Mouse (Mus musculus) liver, embryonic 12.5 days (tissue): ENCODE measurements around the gene Thnsl1. TPM values are rescaled to one million over a fixed set of nuclear protein-coding genes. Genes with fewer than 3 reads are reported as not detected.
"Not testable (repeated sequence)": the region's sequence is repeated elsewhere in the genome, so short reads cannot be mapped to it uniquely, and the experiment has no call there.

ENCODE experiments used
- ATAC-seq: fragments of 200-750 bp; cut with Nextera tagmentation; 2 replicates; pipeline ENCODE4 v1.8.0; 2017; ENCODE audit warnings: moderate number of reproducible peaks, mild to moderate bottlenecking, moderate library complexity
- H3K27ac ChIP-seq: fragments of 300-500 bp; sonication (generic); 2 replicates; pipeline ENCODE4 v1.5.1; 2016; ENCODE audit warnings: mild to moderate bottlenecking
- H3K27me3 ChIP-seq: fragments of 300-500 bp; sonication (generic); replicated peaks from 2 replicates; pipeline ENCODE4 v1.6.1; 2016; ENCODE audit warnings: mild to moderate bottlenecking, moderate library complexity
- H3K36me3 ChIP-seq: fragments of 300-500 bp; sonication (generic); 2 replicates; pipeline ENCODE4 v1.6.1; 2016; ENCODE audit warnings: mild to moderate bottlenecking, moderate library complexity
- H3K4me1 ChIP-seq: fragments of 300-500 bp; sonication (generic); 2 replicates; pipeline ENCODE4 v1.6.1; 2016
- H3K4me2 ChIP-seq: fragments of 300-500 bp; sonication (generic); 2 replicates; pipeline ENCODE4 v1.6.1; 2016; ENCODE audit warnings: mild to moderate bottlenecking, moderate library complexity
- H3K4me3 ChIP-seq: fragments of 300-500 bp; sonication (generic); 2 replicates; pipeline ENCODE4 v1.5.1; 2016; ENCODE audit warnings: mild to moderate bottlenecking, moderate library complexity
- H3K9ac ChIP-seq: fragments of 300-500 bp; sonication (generic); 2 replicates; pipeline ENCODE4 v1.6.1; 2016; ENCODE audit warnings: mild to moderate bottlenecking, moderate library complexity
- H3K9me3 ChIP-seq: fragments of 300-500 bp; sonication (generic); replicated peaks from 2 replicates; pipeline ENCODE4 v1.6.1; 2016; ENCODE audit warnings: mild to moderate bottlenecking, moderate library complexity
- WGBS: fragments of 180-500 bp; shearing (Covaris S2); methylation state at CpG from one replicate; pipeline ENCODE4 v1.1.7; 2016; ENCODE audit not compliant: insufficient replicate concordance; 5-methylcytosine and 5-hydroxymethylcytosine counted together
- polyA plus RNA-seq: library from polyadenylated mRNA; unstranded; fragments of >200 nt; fragmentation: Nextera tagmentation; extraction: Ambion mirVana; gene quantifications from 2 replicates; pipeline ENCODE4 v1.2.1, GENCODE M21; 2016

Gene Thnsl1
- polyA plus RNA-seq, 1 experiment from 2014 or later, result 3.1 TPM

DNA sequence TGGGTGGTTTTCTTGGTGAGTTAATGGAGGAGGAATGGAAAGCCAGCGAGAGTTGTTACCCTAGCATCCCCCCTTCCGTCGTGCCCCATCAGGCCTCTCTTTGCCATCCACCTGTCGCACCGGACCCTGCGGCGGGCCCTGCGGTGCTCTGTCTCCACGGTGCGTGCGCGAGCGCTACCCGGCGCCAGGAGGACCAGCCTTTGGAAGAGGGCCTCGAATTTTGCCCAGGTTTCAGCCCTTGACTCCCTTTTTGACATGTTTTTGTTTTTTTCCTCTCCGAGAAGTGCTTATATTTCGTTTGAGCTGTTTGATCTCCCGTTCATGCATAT is 271 bp downstream of the Thnsl1 start:
- H3K36me3 ChIP-seq, result no peaks in the 10 kb centered on the region

DNA sequence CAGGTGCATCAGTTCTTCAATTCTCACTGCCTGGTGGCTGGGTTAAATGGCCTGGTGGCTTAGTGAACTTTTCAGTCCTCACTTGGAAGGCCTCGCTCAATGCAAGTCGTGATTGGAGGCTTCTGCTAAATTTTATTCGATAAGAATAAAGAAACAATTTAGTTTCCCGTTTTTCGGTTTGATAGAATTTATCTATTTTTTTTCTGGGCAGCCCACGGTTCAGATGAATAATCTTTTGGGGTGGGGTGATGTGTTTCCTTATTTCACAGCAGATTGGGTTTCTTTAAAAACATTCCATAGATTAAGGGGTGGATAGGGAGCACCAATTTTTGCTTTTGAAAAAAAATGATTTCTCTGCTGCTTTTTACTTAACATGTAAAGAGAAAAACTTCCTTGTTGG is 754 bp downstream of the Thnsl1 start:
- WGBS, result 32% methylated on average over 6 of the region's 6 CpGs
- Histone ChIP-seq H3K9ac (peak overlapping the region; percentile 72), H3K27ac (no peak overlapping the region; the same call in 1 of the 2 replicates), H3K4me2 (peak overlapping the region; percentile 84), H3K9me3 (no peaks in the 10 kb centered on the region), H3K36me3 (no peaks in the 10 kb centered on the region), H3K27me3 (no peaks in the 10 kb centered on the region; the same call in 1 of the 2 replicates), H3K4me3 (peak overlapping the region; percentile 70), H3K4me1 (peaks cover 12% of the 10 kb centered on the region)
- no peak for ATAC-seq

More for the DNA sequence above, 271 bp downstream of the Thnsl1 start:
- ATAC-seq, result peak; percentile 92
- Histone ChIP-seq H3K4me3 (peak overlapping the region; percentile 70), H3K27ac (peak overlapping the region; percentile 41), H3K9ac (peak overlapping the region; percentile 72), H3K9me3 (no peaks in the 10 kb centered on the region), H3K27me3 (no peaks in the 10 kb centered on the region; the same call in 1 of the 2 replicates), H3K4me2 (peak overlapping the region; percentile 84), H3K4me1 (peaks cover 12% of the 10 kb centered on the region)
- WGBS, result under 1% methylated on average over 19 of the region's 19 CpGs

DNA sequence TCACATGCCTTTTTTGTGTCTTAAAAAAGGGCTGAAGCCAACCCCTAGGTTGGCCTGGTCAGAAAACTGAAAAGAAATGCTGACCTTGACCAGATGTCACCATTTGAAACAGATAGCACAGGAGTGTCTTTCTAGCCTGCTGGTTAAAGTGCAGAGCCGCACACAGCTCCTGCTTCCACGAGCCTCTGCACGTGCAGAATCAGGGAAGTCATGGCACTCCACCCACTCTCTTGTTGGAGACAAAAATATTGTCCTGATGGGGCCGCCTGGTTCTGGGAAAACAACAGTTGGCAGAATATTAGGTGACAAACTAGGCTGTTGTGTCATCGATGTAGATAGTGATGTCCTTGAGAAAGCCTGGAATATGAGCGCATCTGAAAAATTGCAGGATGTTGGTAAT is 5.8 kb downstream of the Thnsl1 start:
- no peak overlapping the region for H3K9ac ChIP-seq
- H3K27me3 ChIP-seq, result no peaks in the 10 kb centered on the region
- H3K27ac ChIP-seq, result no peak overlapping the region
- H3K4me3 ChIP-seq, result no peak overlapping the region
- H3K4me1 ChIP-seq, result 0 out of 2 replicates have a peak, but pooled peaks cover under 1% of the 10 kb centered on the region
- H3K36me3 ChIP-seq, result no peaks in the 10 kb centered on the region
- 72% methylated on average over 6 of the region's 6 CpGs for whole genome bisulfite sequencing
- H3K9me3 ChIP-seq, result no peaks in the 10 kb centered on the region
- no peak overlapping the region for H3K4me2 ChIP-seq
- ATAC-seq, result no peak

DNA sequence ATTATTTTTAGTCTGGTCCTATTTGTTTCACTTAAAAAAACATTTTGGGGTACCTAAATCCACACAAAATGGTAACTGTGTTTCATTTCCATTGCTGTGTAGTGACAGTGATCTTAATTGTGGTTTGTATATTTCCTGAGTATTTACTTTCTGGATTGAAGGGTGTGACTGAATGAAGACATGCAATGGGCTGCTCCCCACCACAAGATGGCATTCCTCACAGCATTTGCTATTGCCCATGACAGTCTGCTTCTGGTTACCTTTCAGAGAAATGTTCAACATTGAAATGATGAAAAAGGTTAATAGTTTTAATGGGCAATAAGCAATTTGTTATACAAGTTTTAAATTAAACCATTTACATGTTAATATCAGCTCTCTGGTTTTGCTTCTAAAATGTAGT is 8.8 kb downstream of the Thnsl1 start:
- H3K9me3 ChIP-seq, result no peaks in the 10 kb centered on the region
- H3K27ac ChIP-seq, result no peak overlapping the region
- no peaks in the 10 kb centered on the region for H3K4me1 ChIP-seq
- no peaks in the 10 kb centered on the region for H3K36me3 ChIP-seq
- no peak overlapping the region for H3K4me2 ChIP-seq
- no peak overlapping the region for H3K4me3 ChIP-seq
- no peak for ATAC-seq
- H3K27me3 ChIP-seq, result no peaks in the 10 kb centered on the region
- H3K9ac ChIP-seq, result no peak overlapping the region

DNA sequence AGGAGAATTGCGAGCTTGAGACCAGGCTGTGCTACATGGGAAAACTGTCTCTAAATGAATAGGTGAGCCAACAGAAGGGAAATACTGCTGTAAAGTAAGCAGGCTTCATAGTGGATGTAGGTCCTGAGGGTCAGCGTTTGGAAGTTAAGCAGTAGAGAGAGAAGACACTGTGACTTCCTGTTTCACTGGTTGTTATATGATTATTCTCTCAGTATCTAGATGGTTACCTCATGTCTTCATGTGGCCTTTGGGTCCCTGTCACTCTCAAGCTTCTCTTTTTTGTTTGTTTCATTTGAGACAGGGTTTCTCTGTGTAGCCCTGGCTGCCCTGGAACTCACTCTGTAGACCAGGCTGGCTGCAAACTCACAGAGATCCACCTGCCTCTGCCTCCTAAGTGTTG is 9.8 kb downstream of the Thnsl1 start:
- Histone ChIP-seq H3K4me1 (no peaks in the 10 kb centered on the region), H3K4me2 (no peak overlapping the region), H3K4me3 (no peak overlapping the region), H3K9me3 (no peaks in the 10 kb centered on the region), H3K9ac (no peak overlapping the region), H3K36me3 (no peaks in the 10 kb centered on the region), H3K27ac (no peak overlapping the region), H3K27me3 (no peaks in the 10 kb centered on the region)
- ATAC-seq, result no peak
- WGBS, result 67% methylated on average over 2 of the region's 2 CpGs

DNA sequence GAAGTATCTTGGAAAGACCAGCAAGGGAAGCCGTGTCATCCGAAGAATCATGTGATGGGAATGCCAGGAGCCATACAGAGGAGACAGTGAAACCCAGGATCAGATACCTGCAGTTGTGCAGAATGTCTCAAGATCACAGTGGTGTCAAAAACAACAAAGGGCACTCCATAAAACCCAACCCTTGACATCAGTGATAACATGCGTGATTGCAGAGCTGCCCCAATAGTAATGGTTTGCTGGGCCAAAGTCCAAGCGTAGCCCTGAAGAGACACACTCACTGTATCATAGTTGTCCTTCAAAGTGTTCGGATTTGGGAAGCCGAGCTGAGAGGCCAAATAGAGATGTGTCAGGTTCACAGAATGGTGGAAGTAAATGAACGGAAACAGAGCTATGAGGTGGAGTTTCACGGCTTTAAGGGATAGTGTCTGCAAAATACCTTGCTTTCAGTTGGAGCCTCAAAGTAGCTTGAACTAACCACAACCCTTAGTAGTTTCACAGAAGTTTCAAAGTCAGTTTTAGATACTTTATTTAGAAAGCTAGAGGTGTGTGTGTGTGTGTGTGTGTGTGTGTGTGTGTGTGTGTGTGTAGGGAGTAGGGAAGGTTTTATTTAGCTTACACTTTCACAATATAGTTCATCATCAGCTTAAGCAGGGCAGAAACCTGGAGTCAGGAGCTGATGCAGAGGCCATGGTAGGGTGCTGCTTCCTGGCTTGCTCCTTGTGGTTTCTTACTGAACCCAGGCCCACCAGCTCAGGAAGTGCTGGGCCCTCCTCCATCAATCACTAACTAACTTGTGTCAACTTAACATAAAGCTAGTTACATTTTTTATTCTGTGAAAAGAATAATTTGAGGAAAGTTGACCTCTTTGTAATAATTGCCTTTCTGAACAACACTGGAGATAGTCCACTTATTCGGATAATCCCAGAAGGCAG is 17.2 kb downstream of the Thnsl1 start:
- H3K27ac ChIP-seq, result no peak overlapping the region
- H3K4me2 ChIP-seq, result no peak overlapping the region
- WGBS, result 47% methylated on average over 9 of the region's 9 CpGs
- no peaks in the 10 kb centered on the region for H3K36me3 ChIP-seq
- H3K4me1 ChIP-seq, result no peaks in the 10 kb centered on the region
- no peaks in the 10 kb centered on the region for H3K9me3 ChIP-seq
- H3K9ac ChIP-seq, result no peak overlapping the region
- H3K27me3 ChIP-seq, result no peaks in the 10 kb centered on the region
- 0 out of 2 replicates have a peak, but pooled peaks have one; percentile 21 for ATAC-seq
- no peak overlapping the region for H3K4me3 ChIP-seq

DNA sequence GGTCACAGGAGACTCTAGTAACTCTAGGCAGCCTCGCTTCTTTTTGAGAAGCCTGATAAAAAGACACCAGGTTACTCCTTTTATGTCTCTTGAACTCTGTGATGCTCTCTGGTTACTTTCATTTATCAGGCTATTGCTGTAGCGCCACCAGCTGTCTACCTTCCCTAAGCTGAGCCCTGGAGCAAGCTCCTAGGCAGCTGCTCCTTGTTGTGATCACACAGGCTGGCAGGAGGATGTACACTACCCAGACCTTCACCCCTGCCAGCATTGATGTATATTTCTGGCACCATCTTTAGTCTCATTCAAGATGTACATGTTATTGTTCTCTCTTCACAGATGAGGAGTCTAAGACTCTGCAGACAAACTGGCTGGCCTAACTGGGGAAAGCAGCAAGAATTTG is 24.8 kb downstream of the Thnsl1 start:
- Histone ChIP-seq H3K27ac (no peak overlapping the region), H3K4me1 (peaks cover 17% of the 10 kb centered on the region), H3K27me3 (no peaks in the 10 kb centered on the region), H3K4me3 (no peak overlapping the region), H3K9ac (no peak overlapping the region), H3K36me3 (no peaks in the 10 kb centered on the region), H3K9me3 (no peaks in the 10 kb centered on the region), H3K4me2 (no peak overlapping the region)
- ATAC-seq, result no peak
- 38% methylated on average over 2 of the region's 2 CpGs for WGBS

DNA sequence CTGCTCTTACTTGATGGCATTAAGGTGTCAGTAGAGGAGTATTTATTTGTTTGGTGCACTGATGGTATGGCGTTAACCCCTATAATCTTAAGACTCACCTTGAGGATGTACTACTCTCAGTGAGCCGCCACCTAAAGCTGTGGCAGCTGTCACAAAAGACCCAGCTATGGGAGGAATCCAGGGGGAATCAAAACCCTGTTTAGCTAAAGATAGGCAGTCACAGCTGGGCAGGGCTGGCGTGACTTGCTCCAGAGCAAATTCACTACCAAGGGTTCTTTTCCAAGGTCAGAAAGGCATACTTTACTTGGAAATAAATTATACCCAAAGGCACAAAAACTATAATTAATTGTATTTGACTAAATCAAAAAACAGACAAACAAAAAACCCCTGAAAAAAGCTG is 25.6 kb downstream of the Thnsl1 start:
- Histone ChIP-seq H3K9ac (no peak overlapping the region), H3K4me2 (no peak overlapping the region), H3K9me3 (no peaks in the 10 kb centered on the region), H3K27ac (no peak overlapping the region), H3K4me1 (peaks cover 26% of the 10 kb centered on the region), H3K27me3 (no peaks in the 10 kb centered on the region), H3K4me3 (no peak overlapping the region), H3K36me3 (no peaks in the 10 kb centered on the region)
- no peak for ATAC-seq
- WGBS, result 70% methylated on average over 3 of the region's 3 CpGs

DNA sequence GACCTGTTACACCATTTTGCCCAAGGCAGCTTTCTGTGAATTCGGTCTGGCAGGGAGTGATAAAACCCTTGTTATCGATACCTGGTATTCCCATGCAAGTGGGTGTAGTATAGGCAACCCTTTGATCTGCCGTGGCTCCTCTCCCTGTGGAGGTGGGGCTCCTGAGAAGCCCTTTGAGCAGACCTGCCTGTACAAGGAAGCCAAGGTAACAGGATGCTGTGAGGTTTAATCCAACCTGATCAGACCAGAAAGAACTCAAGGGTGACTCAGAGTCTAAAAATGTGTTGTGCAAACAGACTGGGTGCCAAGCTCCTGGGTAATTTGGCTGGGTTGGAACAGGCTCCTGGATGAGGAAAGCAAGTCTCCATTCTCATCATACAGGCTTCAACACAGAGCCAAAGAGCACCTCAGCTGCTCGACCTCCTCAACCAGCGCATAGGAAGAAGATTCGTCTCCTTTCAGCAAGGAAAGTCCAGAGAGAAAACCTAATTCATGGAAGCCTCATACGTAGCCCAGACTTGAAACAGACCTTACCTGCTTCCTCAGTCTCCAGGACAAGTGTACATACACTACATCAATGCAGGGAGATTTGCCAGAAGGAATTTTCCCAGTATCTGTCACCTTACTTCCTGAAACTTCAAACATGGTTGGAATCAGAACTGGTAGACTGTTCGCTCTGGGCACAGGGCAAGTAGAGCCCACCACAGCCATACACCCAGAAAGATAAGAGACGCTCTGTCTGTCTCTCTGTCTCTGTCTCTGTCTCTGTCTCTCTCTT is 29.5 kb downstream of the Thnsl1 start:
- H3K4me3 ChIP-seq, result no peak overlapping the region
- H3K27ac ChIP-seq, result 0 out of 2 replicates have a peak overlapping the region, but pooled peaks have one; percentile 59
- no peaks in the 10 kb centered on the region for H3K9me3 ChIP-seq
- peak overlapping the region; percentile 17 for H3K4me2 ChIP-seq
- H3K4me1 ChIP-seq, result peaks cover 37% of the 10 kb centered on the region
- no peaks in the 10 kb centered on the region for H3K36me3 ChIP-seq
- peak; percentile 87 for ATAC-seq
- WGBS, result 57% methylated on average over 9 of the region's 9 CpGs
- H3K27me3 ChIP-seq, result no peaks in the 10 kb centered on the region
- H3K9ac ChIP-seq, result no peak overlapping the region

DNA sequence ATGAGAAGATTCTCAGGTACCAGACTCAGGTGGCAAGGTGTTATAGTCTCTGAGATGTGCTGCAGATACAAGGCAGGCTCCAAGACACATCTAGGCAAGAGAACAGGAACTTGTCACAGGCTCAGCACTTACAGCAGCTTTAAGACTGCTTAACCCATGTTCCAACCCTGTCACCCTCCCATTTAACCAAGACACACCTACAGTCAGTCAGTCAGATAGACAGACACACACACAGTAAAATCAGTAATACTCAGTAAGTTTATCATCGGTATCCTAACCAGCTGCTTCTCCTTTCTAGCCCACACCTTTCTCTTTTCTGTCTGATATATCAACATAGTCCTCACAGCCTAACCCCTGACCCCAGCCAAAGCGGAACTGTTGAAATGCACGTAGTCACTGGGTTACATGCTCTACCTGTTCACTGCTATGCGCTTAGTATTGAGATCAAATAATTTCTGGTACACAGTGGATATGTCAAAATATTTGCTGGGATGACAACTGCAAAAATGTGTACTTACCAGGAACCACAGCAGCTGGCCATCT is 30.4 kb downstream of the Thnsl1 start:
- ATAC-seq, result peak; percentile 70
- H3K4me3 ChIP-seq, result no peak overlapping the region
- no peaks in the 10 kb centered on the region for H3K9me3 ChIP-seq
- H3K4me2 ChIP-seq, result peak overlapping the region; percentile 17; the same call in 1 of the 2 replicates
- no peaks in the 10 kb centered on the region for H3K36me3 ChIP-seq
- no peak overlapping the region for H3K27ac ChIP-seq
- no peak overlapping the region for H3K9ac ChIP-seq
- 59% methylated on average over 4 of the region's 4 CpGs for WGBS
- H3K27me3 ChIP-seq, result no peaks in the 10 kb centered on the region
- peaks cover 37% of the 10 kb centered on the region for H3K4me1 ChIP-seq

DNA sequence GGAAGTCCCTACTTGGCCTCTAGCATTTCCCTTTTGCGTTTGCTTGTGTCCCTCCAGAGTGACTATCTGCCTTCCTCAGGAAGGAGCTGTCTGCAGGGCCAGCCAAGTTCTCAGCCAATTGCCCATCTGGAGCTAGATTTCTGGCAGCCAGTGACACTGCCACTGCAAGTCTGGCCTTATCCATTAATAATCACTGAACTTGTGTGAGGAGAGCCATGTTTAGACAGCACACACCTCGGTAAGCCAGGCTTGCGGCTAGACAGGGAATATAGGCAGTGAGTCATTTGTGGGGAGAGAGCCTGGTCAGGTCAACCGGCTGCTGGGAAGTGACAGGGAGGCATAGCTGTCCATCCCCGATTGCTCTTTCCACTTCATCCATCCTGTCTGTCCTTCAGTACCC is 31.3 kb downstream of the Thnsl1 start:
- 22% methylated on average over 5 of the region's 5 CpGs for WGBS
- no peak overlapping the region for H3K4me3 ChIP-seq
- H3K4me2 ChIP-seq, result no peak overlapping the region
- no peak overlapping the region for H3K27ac ChIP-seq
- no peaks in the 10 kb centered on the region for H3K36me3 ChIP-seq
- H3K9ac ChIP-seq, result no peak overlapping the region
- H3K4me1 ChIP-seq, result peaks cover 37% of the 10 kb centered on the region
- ATAC-seq, result no peak
- H3K9me3 ChIP-seq, result no peaks in the 10 kb centered on the region
- H3K27me3 ChIP-seq, result no peaks in the 10 kb centered on the region

DNA sequence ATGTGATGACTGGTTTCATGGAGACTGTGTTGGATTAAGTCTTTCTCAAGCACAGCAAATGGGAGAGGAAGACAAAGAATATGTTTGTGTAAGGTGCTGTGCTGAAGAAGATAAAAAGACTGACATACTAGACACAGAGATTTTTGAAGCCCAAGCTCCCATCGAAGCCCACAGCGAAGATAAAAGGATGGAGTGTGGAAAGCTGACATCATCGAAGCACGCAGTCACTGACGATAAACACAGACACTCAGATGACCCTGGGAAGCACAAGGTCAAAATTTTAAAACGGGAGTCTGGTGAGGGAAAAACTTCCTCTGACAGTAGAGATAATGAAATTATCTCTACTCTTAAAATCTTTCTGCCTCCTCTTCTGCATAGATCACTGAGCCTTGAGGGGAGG is 38.6 kb downstream of the Thnsl1 start:
- not testable (repeated sequence) for H3K4me1 ChIP-seq, ATAC-seq, H3K9me3 ChIP-seq, H3K4me3 ChIP-seq, H3K4me2 ChIP-seq, H3K36me3 ChIP-seq, H3K9ac ChIP-seq, H3K27ac ChIP-seq, H3K27me3 ChIP-seq
- WGBS, result 49% methylated on average over 4 of the region's 6 CpGs
